Mouse (Mus musculus): ENCODE measurements around the gene Rsad2.

GRCm38 (mm10) chr12:26488617-26489274 lies 32.5 kb upstream of the Rsad2 start:
- TF ChIP-seq POLR2A (IDR thresholded peaks at IDR 0.05; ENCODE audit: insufficient read depth, low read depth, low read length) (no peak), EP300 (IDR thresholded peaks at IDR 0.05; ENCODE audit: insufficient read depth, low read depth, low read length) (no peak)

Measured in heart, adult 2 months (tissue).